Mouse (Mus musculus): Measurements from ENCODE around the gene Erc2. TPM values are rescaled to one million over a fixed set of nuclear protein-coding genes. Genes with fewer than 3 reads are reported as not detected.

Gene Erc2
- polyA plus RNA-seq, 1 experiment from 2014 or later = 69.7 TPM

GRCm38 (mm10) chr14:28511029-28511651 is 888.9 kb downstream of the Erc2 start:
- H3K4me2 ChIP-seq (replicated peaks) = peak overlapping the region; percentile 66
- H3K9me3 ChIP-seq = no peaks in the 10 kb centered on the region
- H3K27me3 ChIP-seq = peaks cover 42% of the 10 kb centered on the region
- H3K27ac ChIP-seq (replicated peaks) = peak overlapping the region; percentile 49
- H3K4me1 ChIP-seq = peaks cover 66% of the 10 kb centered on the region
- peak overlapping the region; percentile 29 for H3K9ac ChIP-seq (replicated peaks)
- ATAC-seq (replicated peaks) = no peak
- H3K36me3 ChIP-seq = no peaks in the 10 kb centered on the region
- WGBS = under 1% methylated on average over 41 of the region's 41 CpGs
- H3K4me3 ChIP-seq = peak overlapping the region; percentile 53

- H3K27me3 ChIP-seq = peaks cover 26% of the 10 kb centered on the region; the same call in 1 of the 2 replicates
- H3K4me2 ChIP-seq (replicated peaks) = no peak overlapping the region
- no peaks in the 10 kb centered on the region for H3K36me3 ChIP-seq
- H3K4me3 ChIP-seq = no peak overlapping the region
- no peaks in the 10 kb centered on the region for H3K9me3 ChIP-seq
- H3K9ac ChIP-seq (replicated peaks) = no peak overlapping the region
- H3K4me1 ChIP-seq = peaks cover 52% of the 10 kb centered on the region
- WGBS = 81% methylated on average over 5 of the region's 5 CpGs
- no peak for ATAC-seq (replicated peaks)
- H3K27ac ChIP-seq (replicated peaks) = no peak overlapping the region
These were observed 890.8 kb downstream of the Erc2 start for GRCm38 (mm10) chr14:28512805-28513590.

GRCm38 (mm10) chr14:28514171-28514570 is 891.9 kb downstream of the Erc2 start:
- 15% methylated on average over 2 of the region's 2 CpGs for WGBS
- Histone ChIP-seq H3K4me1 (peaks cover 42% of the 10 kb centered on the region), H3K27ac (replicated peaks) (no peak overlapping the region), H3K4me2 (replicated peaks) (no peak overlapping the region), H3K9me3 (no peaks in the 10 kb centered on the region), H3K4me3 (no peak overlapping the region), H3K9ac (replicated peaks) (no peak overlapping the region), H3K27me3 (peaks cover 18% of the 10 kb centered on the region; the same call in 1 of the 2 replicates), H3K36me3 (no peaks in the 10 kb centered on the region)
- no peak for ATAC-seq (replicated peaks)

- Histone ChIP-seq H3K36me3 (no peaks in the 10 kb centered on the region), H3K27me3 (peaks cover 14% of the 10 kb centered on the region; the same call in 1 of the 2 replicates), H3K9me3 (no peaks in the 10 kb centered on the region), H3K9ac (replicated peaks) (no peak overlapping the region), H3K27ac (replicated peaks) (no peak overlapping the region), H3K4me3 (no peak overlapping the region), H3K4me2 (replicated peaks) (no peak overlapping the region), H3K4me1 (peaks cover 31% of the 10 kb centered on the region)
- 53% methylated on average over 6 of the region's 6 CpGs for WGBS
- ATAC-seq (replicated peaks) = no peak
These were observed 893.1 kb downstream of the Erc2 start for GRCm38 (mm10) chr14:28515331-28515730.

GRCm38 (mm10) chr14:28517631-28518560 is 895.7 kb downstream of the Erc2 start:
- 57% methylated on average over 39 of the region's 39 CpGs for WGBS
- Histone ChIP-seq H3K4me3 (no peak overlapping the region), H3K9me3 (no peaks in the 10 kb centered on the region), H3K27ac (replicated peaks) (no peak overlapping the region), H3K36me3 (no peaks in the 10 kb centered on the region), H3K27me3 (no peaks in the 10 kb centered on the region), H3K4me2 (replicated peaks) (no peak overlapping the region), H3K4me1 (peaks cover 16% of the 10 kb centered on the region), H3K9ac (replicated peaks) (no peak overlapping the region)
- ATAC-seq (replicated peaks) = no peak

GRCm38 (mm10) chr14:28521106-28521505 is 898.9 kb downstream of the Erc2 start:
- no peak overlapping the region for H3K4me2 ChIP-seq (replicated peaks)
- H3K4me3 ChIP-seq = no peak overlapping the region
- H3K27me3 ChIP-seq = no peaks in the 10 kb centered on the region
- H3K9ac ChIP-seq (replicated peaks) = no peak overlapping the region
- 100% methylated on average over 1 of the region's 1 CpGs for WGBS
- ATAC-seq (replicated peaks) = no peak
- H3K27ac ChIP-seq (replicated peaks) = no peak overlapping the region
- no peaks in the 10 kb centered on the region for H3K9me3 ChIP-seq
- H3K36me3 ChIP-seq = no peaks in the 10 kb centered on the region
- H3K4me1 ChIP-seq = no peaks in the 10 kb centered on the region

- H3K9me3 ChIP-seq = no peaks in the 10 kb centered on the region
- no peak overlapping the region for H3K4me2 ChIP-seq (replicated peaks)
- H3K27ac ChIP-seq (replicated peaks) = no peak overlapping the region
- no peak overlapping the region for H3K4me3 ChIP-seq
- WGBS = 80% methylated on average over 21 of the region's 21 CpGs
- H3K9ac ChIP-seq (replicated peaks) = no peak overlapping the region
- no peak for ATAC-seq (replicated peaks)
- H3K4me1 ChIP-seq = no peaks in the 10 kb centered on the region
- H3K36me3 ChIP-seq = no peaks in the 10 kb centered on the region
- no peaks in the 10 kb centered on the region for H3K27me3 ChIP-seq
These were observed 900.4 kb downstream of the Erc2 start for GRCm38 (mm10) chr14:28522611-28523010.

GRCm38 (mm10) chr14:28525566-28525965 is 903.3 kb downstream of the Erc2 start:
- WGBS = 53% methylated on average over 1 of the region's 1 CpGs
- no peak for ATAC-seq (replicated peaks)

More at GRCm38 (mm10) chr14:28525566-28525965, 903.3 kb downstream of the Erc2 start:
- Histone ChIP-seq H3K9me3 (no peaks in the 10 kb centered on the region), H3K27ac (replicated peaks) (no peak overlapping the region), H3K9ac (replicated peaks) (no peak overlapping the region), H3K4me1 (no peaks in the 10 kb centered on the region), H3K4me2 (replicated peaks) (no peak overlapping the region), H3K4me3 (no peak overlapping the region), H3K36me3 (no peaks in the 10 kb centered on the region), H3K27me3 (no peaks in the 10 kb centered on the region)

Other genes with a start within 250 kb of the Erc2 start
- gene Fam208a, start 193.6 kb upstream of the Erc2 start, polyA plus RNA-seq (2015; fragmentation: Nextera tagmentation; extraction: Ambion mirVana) = 17.4 and 18.2 TPM in 2 replicates
- gene Ccdc66, start 114.0 kb upstream of the Erc2 start, polyA plus RNA-seq (2015; fragmentation: Nextera tagmentation; extraction: Ambion mirVana) = 13.1 and 13.4 TPM in 2 replicates

Measured in forebrain, embryonic 15.5 days (tissue).